Mouse (Mus musculus): ENCODE data around the gene Zfp3. TPM values are rescaled to one million over a fixed set of nuclear protein-coding genes. Genes with fewer than 3 reads are reported as not detected.

Zfp3 gene
- polyA plus RNA-seq, 1 experiment from 2014 or later: 7.1 TPM

GRCm38 (mm10) chr11:70815071-70815470 lies 51.1 kb downstream of the Zfp3 start:
- H3K4me3 ChIP-seq (ENCODE audit: low read depth, low read length): no peak overlapping the region
- 77% methylated on average over 8 of the region's 8 CpGs for WGBS (ENCODE audit: insufficient replicate concordance)
- H3K27ac ChIP-seq (ENCODE audit: low read depth, low read length): no peak overlapping the region
- no peaks in the 10 kb centered on the region for H3K9me3 ChIP-seq (replicated peaks; ENCODE audit: control insufficient read depth, low read length)
- no peak overlapping the region for H3K4me2 ChIP-seq
- ATAC-seq (replicated peaks; ENCODE audit: insufficient number of reproducible peaks, low FRiP score, low TSS enrichment): no peak
- H3K9ac ChIP-seq (ENCODE audit: low read depth, low read length): no peak overlapping the region
- no peaks in the 10 kb centered on the region for H3K36me3 ChIP-seq (ENCODE audit: control insufficient read depth, insufficient read depth, low read length)
- H3K27me3 ChIP-seq (ENCODE audit: control insufficient read depth, insufficient read depth, low read length): no peaks in the 10 kb centered on the region
- no peaks in the 10 kb centered on the region for H3K4me1 ChIP-seq (ENCODE audit: control insufficient read depth, insufficient read depth, low read length)

- no peak overlapping the region for H3K4me2 ChIP-seq
- ATAC-seq (replicated peaks; ENCODE audit: insufficient number of reproducible peaks, low FRiP score, low TSS enrichment): no peak
- H3K27me3 ChIP-seq (ENCODE audit: control insufficient read depth, insufficient read depth, low read length): no peaks in the 10 kb centered on the region
- no peaks in the 10 kb centered on the region for H3K4me1 ChIP-seq (ENCODE audit: control insufficient read depth, insufficient read depth, low read length)
- WGBS (ENCODE audit: insufficient replicate concordance): 26% methylated on average over 6 of the region's 6 CpGs
- H3K27ac ChIP-seq (ENCODE audit: low read depth, low read length): no peak overlapping the region
- no peaks in the 10 kb centered on the region for H3K36me3 ChIP-seq (ENCODE audit: control insufficient read depth, insufficient read depth, low read length)
- no peak overlapping the region for H3K9ac ChIP-seq (ENCODE audit: low read depth, low read length)
- no peaks in the 10 kb centered on the region for H3K9me3 ChIP-seq (replicated peaks; ENCODE audit: control insufficient read depth, low read length)
- H3K4me3 ChIP-seq (ENCODE audit: low read depth, low read length): no peak overlapping the region
These were observed 51.6 kb downstream of the Zfp3 start for GRCm38 (mm10) chr11:70815498-70816078.

GRCm38 (mm10) chr11:70816770-70817169 lies 52.8 kb downstream of the Zfp3 start:
- Histone ChIP-seq H3K4me2 (no peak overlapping the region), H3K27me3 (ENCODE audit: control insufficient read depth, insufficient read depth, low read length) (no peaks in the 10 kb centered on the region), H3K27ac (ENCODE audit: low read depth, low read length) (no peak overlapping the region), H3K9me3 (replicated peaks; ENCODE audit: control insufficient read depth, low read length) (no peaks in the 10 kb centered on the region), H3K4me1 (ENCODE audit: control insufficient read depth, insufficient read depth, low read length) (no peaks in the 10 kb centered on the region; the same call in 1 of the 2 replicates), H3K36me3 (ENCODE audit: control insufficient read depth, insufficient read depth, low read length) (no peaks in the 10 kb centered on the region), H3K9ac (ENCODE audit: low read depth, low read length) (no peak overlapping the region), H3K4me3 (ENCODE audit: low read depth, low read length) (no peak overlapping the region)
- ATAC-seq (replicated peaks; ENCODE audit: insufficient number of reproducible peaks, low FRiP score, low TSS enrichment): no peak
- 65% methylated on average over 4 of the region's 4 CpGs for WGBS (ENCODE audit: insufficient replicate concordance)

- 79% methylated on average over 8 of the region's 8 CpGs for WGBS (ENCODE audit: insufficient replicate concordance)
These were observed 56.1 kb downstream of the Zfp3 start for GRCm38 (mm10) chr11:70820120-70820519.

GRCm38 (mm10) chr11:70821728-70822591 lies 58.0 kb downstream of the Zfp3 start:
- Histone ChIP-seq H3K9ac (ENCODE audit: low read depth, low read length) (no peak overlapping the region), H3K9me3 (replicated peaks; ENCODE audit: control insufficient read depth, low read length) (no peaks in the 10 kb centered on the region), H3K4me3 (ENCODE audit: low read depth, low read length) (no peak overlapping the region), H3K4me1 (ENCODE audit: control insufficient read depth, insufficient read depth, low read length) (peaks cover 7% of the 10 kb centered on the region), H3K27me3 (ENCODE audit: control insufficient read depth, insufficient read depth, low read length) (no peaks in the 10 kb centered on the region), H3K36me3 (ENCODE audit: control insufficient read depth, insufficient read depth, low read length) (no peaks in the 10 kb centered on the region), H3K4me2 (peak overlapping the region; percentile 14; the same call in 1 of the 2 replicates), H3K27ac (ENCODE audit: low read depth, low read length) (no peak overlapping the region)
- ATAC-seq (replicated peaks; ENCODE audit: insufficient number of reproducible peaks, low FRiP score, low TSS enrichment): peak; percentile 52
- WGBS (ENCODE audit: insufficient replicate concordance): 43% methylated on average over 17 of the region's 17 CpGs

More at GRCm38 (mm10) chr11:70820120-70820519, 56.1 kb downstream of the Zfp3 start:
- H3K27ac ChIP-seq (ENCODE audit: low read depth, low read length): no peak overlapping the region
- peaks cover 7% of the 10 kb centered on the region for H3K4me1 ChIP-seq (ENCODE audit: control insufficient read depth, insufficient read depth, low read length)
- no peak for ATAC-seq (replicated peaks; ENCODE audit: insufficient number of reproducible peaks, low FRiP score, low TSS enrichment)
- no peak overlapping the region for H3K4me2 ChIP-seq
- no peaks in the 10 kb centered on the region for H3K36me3 ChIP-seq (ENCODE audit: control insufficient read depth, insufficient read depth, low read length)
- H3K9ac ChIP-seq (ENCODE audit: low read depth, low read length): no peak overlapping the region
- no peaks in the 10 kb centered on the region for H3K9me3 ChIP-seq (replicated peaks; ENCODE audit: control insufficient read depth, low read length)
- no peak overlapping the region for H3K4me3 ChIP-seq (ENCODE audit: low read depth, low read length)
- no peaks in the 10 kb centered on the region for H3K27me3 ChIP-seq (ENCODE audit: control insufficient read depth, insufficient read depth, low read length)

Small RNA genes lying within 50 kb of the gene (microRNA-seq; reads per million reads assigned to microRNA genes)
- not detected for gene Gm22760 (ENCODE audit: borderline number of aligned reads)

Other genes with a start within 250 kb of the Zfp3 start
- 0.35 TPM in 1 of 2 replicates, not detected in the other for gene Vmo1, start 249.6 kb upstream of the Zfp3 start, polyA plus RNA-seq (2014; fragmentation: Nextera tagmentation; extraction: Ambion mirVana)
- gene Gltpd2, start 245.0 kb upstream of the Zfp3 start, polyA plus RNA-seq (2014; fragmentation: Nextera tagmentation; extraction: Ambion mirVana): 0.84 TPM in 1 of 2 replicates, not detected in the other
- 684 and 701 TPM in 2 replicates for gene Psmb6, start 238.8 kb upstream of the Zfp3 start, polyA plus RNA-seq (2014; fragmentation: Nextera tagmentation; extraction: Ambion mirVana)
- not detected in 2 replicates for gene Gm40193, start 231.3 kb upstream of the Zfp3 start, polyA plus RNA-seq (2014; fragmentation: Nextera tagmentation; extraction: Ambion mirVana)
- 7.4 and 8.6 TPM in 2 replicates for gene Pld2, start 224.1 kb upstream of the Zfp3 start, polyA plus RNA-seq (2014; fragmentation: Nextera tagmentation; extraction: Ambion mirVana)
- 15.1 and 16.1 TPM in 2 replicates for gene Mink1, start 201.3 kb upstream of the Zfp3 start, polyA plus RNA-seq (2014; fragmentation: Nextera tagmentation; extraction: Ambion mirVana)
- gene 4930544D05Rik, start 148.4 kb upstream of the Zfp3 start, polyA plus RNA-seq (2014; fragmentation: Nextera tagmentation; extraction: Ambion mirVana): not detected in 2 replicates
- not detected in 2 replicates for gene Chrne, start 145.0 kb upstream of the Zfp3 start, polyA plus RNA-seq (2014; fragmentation: Nextera tagmentation; extraction: Ambion mirVana)
- 2.6 and 5.4 TPM in 2 replicates for gene Gp1ba, start 125.1 kb upstream of the Zfp3 start, polyA plus RNA-seq (2014; fragmentation: Nextera tagmentation; extraction: Ambion mirVana)
- 66.8 and 76.9 TPM in 2 replicates for gene Rnf167, start 117.0 kb upstream of the Zfp3 start, polyA plus RNA-seq (2014; fragmentation: Nextera tagmentation; extraction: Ambion mirVana)
- 221 and 245 TPM in 2 replicates for gene Slc25a11, start 116.7 kb upstream of the Zfp3 start, polyA plus RNA-seq (2014; fragmentation: Nextera tagmentation; extraction: Ambion mirVana)
- 1,771 and 1,932 TPM in 2 replicates for gene Pfn1, start 109.6 kb upstream of the Zfp3 start, polyA plus RNA-seq (2014; fragmentation: Nextera tagmentation; extraction: Ambion mirVana)
- gene Eno3, start 107.0 kb upstream of the Zfp3 start, polyA plus RNA-seq (2014; fragmentation: Nextera tagmentation; extraction: Ambion mirVana): 272 and 313 TPM in 2 replicates
- gene Spag7, start 94.8 kb upstream of the Zfp3 start, polyA plus RNA-seq (2014; fragmentation: Nextera tagmentation; extraction: Ambion mirVana): 187 and 201 TPM in 2 replicates
- gene Camta2, start 76.1 kb upstream of the Zfp3 start, polyA plus RNA-seq (2014; fragmentation: Nextera tagmentation; extraction: Ambion mirVana): 10.6 and 14.4 TPM in 2 replicates
- gene Inca1, start 64.1 kb upstream of the Zfp3 start, polyA plus RNA-seq (2014; fragmentation: Nextera tagmentation; extraction: Ambion mirVana): 0.89 and 2.2 TPM in 2 replicates
- 9.8 and 11.4 TPM in 2 replicates for gene Kif1c, start 63.7 kb upstream of the Zfp3 start, polyA plus RNA-seq (2014; fragmentation: Nextera tagmentation; extraction: Ambion mirVana)
- 0.27 TPM in 1 of 2 replicates, not detected in the other for gene Scimp, start 48.4 kb downstream of the Zfp3 start, polyA plus RNA-seq (2014; fragmentation: Nextera tagmentation; extraction: Ambion mirVana)
- 25.9 and 27.8 TPM in 2 replicates for gene Rabep1, start 80.6 kb downstream of the Zfp3 start, polyA plus RNA-seq (2014; fragmentation: Nextera tagmentation; extraction: Ambion mirVana)
- gene Nup88, start 205.8 kb downstream of the Zfp3 start, polyA plus RNA-seq (2014; fragmentation: Nextera tagmentation; extraction: Ambion mirVana): 129 and 145 TPM in 2 replicates
- 54.4 and 58.6 TPM in 2 replicates for gene Rpain, start 206.0 kb downstream of the Zfp3 start, polyA plus RNA-seq (2014; fragmentation: Nextera tagmentation; extraction: Ambion mirVana)
- 270 and 274 TPM in 2 replicates for gene C1qbp, start 218.8 kb downstream of the Zfp3 start, polyA plus RNA-seq (2014; fragmentation: Nextera tagmentation; extraction: Ambion mirVana)
- gene Dhx33, start 240.2 kb downstream of the Zfp3 start, polyA plus RNA-seq (2014; fragmentation: Nextera tagmentation; extraction: Ambion mirVana): 15.6 and 20.5 TPM in 2 replicates

Measured in heart, embryonic 11.5 days (tissue).